Mouse (Mus musculus): Measurements from ENCODE around the gene Traf2. TPM values are rescaled to one million over a fixed set of nuclear protein-coding genes. Genes with fewer than 3 reads are reported as not detected.

Traf2 gene
- polyA plus RNA-seq, 1 experiment = 15.5 TPM

DNA sequence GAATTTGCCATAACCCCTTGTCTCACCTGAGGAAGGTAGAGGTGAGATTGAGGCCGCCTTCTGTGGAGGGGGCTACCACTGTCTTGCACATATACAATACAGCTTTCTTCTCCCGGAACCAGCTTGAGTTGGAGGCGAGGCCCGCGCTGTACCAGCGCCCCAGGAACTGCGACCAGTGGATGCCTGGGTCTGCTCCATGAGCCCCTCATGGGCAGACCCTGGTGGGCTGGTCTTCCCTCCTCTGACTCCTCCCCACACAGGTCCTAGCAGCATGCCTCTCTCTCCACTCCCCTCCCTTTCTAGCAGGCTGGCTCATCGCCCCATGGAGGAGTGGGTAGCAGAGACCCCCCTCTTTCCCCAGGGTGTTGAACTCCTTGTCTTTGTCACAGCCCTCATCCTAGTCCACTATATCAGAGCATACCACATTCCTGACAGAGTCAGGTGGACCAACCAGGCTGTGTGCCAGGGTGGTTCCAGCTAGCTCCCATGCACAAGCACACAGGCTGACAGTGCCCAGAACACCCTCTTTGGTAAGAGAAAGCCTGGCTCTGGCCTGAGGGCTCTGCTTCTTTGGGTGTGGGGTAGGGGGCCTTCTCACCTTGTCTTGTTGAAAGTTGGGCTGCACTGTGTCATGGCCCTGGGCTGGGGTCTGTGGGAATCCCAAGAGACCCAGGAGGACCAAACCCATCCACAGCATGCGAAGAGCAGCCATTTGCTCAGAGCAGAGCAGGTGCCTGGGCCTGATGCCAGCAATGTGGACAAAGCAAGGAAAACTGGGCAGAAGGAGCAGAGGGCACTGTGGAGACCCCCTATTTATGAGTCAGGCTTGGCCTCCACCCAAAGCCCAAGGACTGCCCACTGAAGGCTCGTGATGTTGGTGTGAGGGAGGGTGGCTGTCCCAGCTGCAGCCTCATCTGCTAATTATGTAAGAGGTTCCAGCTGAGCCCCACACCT, 77.5 kb downstream of the Traf2 start:
- no peak overlapping the region for H3K27ac ChIP-seq (ENCODE audit: insufficient read depth, low read depth, low read length)
- H3K4me1 ChIP-seq (ENCODE audit: control insufficient read depth, insufficient read depth, low read length) = peaks cover 5% of the 10 kb centered on the region; the same call in 1 of the 2 replicates
- no peak overlapping the region for H3K4me3 ChIP-seq (ENCODE audit: insufficient read depth, low read length)
- TF ChIP-seq POLR2A (IDR thresholded peaks at IDR 0.05; ENCODE audit: borderline replicate concordance, low read depth, low read length) (no peak), CTCF (IDR thresholded peaks at IDR 0.05; ENCODE audit: low read depth, low read length) (no peak)

Other genes starting within 250 kb of the Traf2 start
- 0.79 TPM in 1 of 2 replicates, not detected in the other for gene Grin1, start 227.8 kb downstream of the Traf2 start, polyA plus RNA-seq (2012; ENCODE audit: insufficient read depth, insufficient read length, missing spikeins)
- gene Man1b1, start 214.6 kb downstream of the Traf2 start, polyA plus RNA-seq (2012; ENCODE audit: insufficient read depth, insufficient read length, missing spikeins) = 36.1 and 43.5 TPM in 2 replicates
- gene Dpp7, start 190.6 kb downstream of the Traf2 start, polyA plus RNA-seq (2012; ENCODE audit: insufficient read depth, insufficient read length, missing spikeins) = 93.4 and 99.0 TPM in 2 replicates
- 175 and 203 TPM in 2 replicates for gene Uap1l1, start 181.3 kb downstream of the Traf2 start, polyA plus RNA-seq (2012; ENCODE audit: insufficient read depth, insufficient read length, missing spikeins)
- 7.2 and 8.0 TPM in 2 replicates for gene Sapcd2, start 174.6 kb downstream of the Traf2 start, polyA plus RNA-seq (2012; ENCODE audit: insufficient read depth, insufficient read length, missing spikeins)
- gene Entpd2, start 151.1 kb downstream of the Traf2 start, polyA plus RNA-seq (2012; ENCODE audit: insufficient read depth, insufficient read length, missing spikeins) = not detected in 2 replicates
- gene Npdc1, start 147.6 kb downstream of the Traf2 start, polyA plus RNA-seq (2012; ENCODE audit: insufficient read depth, insufficient read length, missing spikeins) = 5.0 and 6.6 TPM in 2 replicates
- gene Fut7, start 123.7 kb downstream of the Traf2 start, polyA plus RNA-seq (2012; ENCODE audit: insufficient read depth, insufficient read length, missing spikeins) = 9.5 and 9.6 TPM in 2 replicates
- 14.9 and 16.4 TPM in 2 replicates for gene Abca2, start 118.2 kb downstream of the Traf2 start, polyA plus RNA-seq (2012; ENCODE audit: insufficient read depth, insufficient read length, missing spikeins)
- gene Clic3, start 90.1 kb downstream of the Traf2 start, polyA plus RNA-seq (2012; ENCODE audit: insufficient read depth, insufficient read length, missing spikeins) = not detected in 2 replicates
- 22.4 and 26.2 TPM in 2 replicates for gene Paxx, start 85.8 kb downstream of the Traf2 start, polyA plus RNA-seq (2012; ENCODE audit: insufficient read depth, insufficient read length, missing spikeins)
- not detected in 2 replicates for gene Ptgds, start 76.9 kb downstream of the Traf2 start, polyA plus RNA-seq (2012; ENCODE audit: insufficient read depth, insufficient read length, missing spikeins)
- gene Lcn12, start 53.0 kb downstream of the Traf2 start, polyA plus RNA-seq (2012; ENCODE audit: insufficient read depth, insufficient read length, missing spikeins) = not detected in 2 replicates
- gene Fbxw5, start 46.2 kb downstream of the Traf2 start, polyA plus RNA-seq (2012; ENCODE audit: insufficient read depth, insufficient read length, missing spikeins) = 35.0 and 35.4 TPM in 2 replicates
- gene C8g, start 45.2 kb downstream of the Traf2 start, polyA plus RNA-seq (2012; ENCODE audit: insufficient read depth, insufficient read length, missing spikeins) = 1.8 TPM in 1 of 2 replicates, not detected in the other
- 142 and 160 TPM in 2 replicates for gene Edf1, start 10.9 kb upstream of the Traf2 start, polyA plus RNA-seq (2012; ENCODE audit: insufficient read depth, insufficient read length, missing spikeins)
- 0.60 and 1.3 TPM in 2 replicates for gene Mamdc4, start 27.9 kb upstream of the Traf2 start, polyA plus RNA-seq (2012; ENCODE audit: insufficient read depth, insufficient read length, missing spikeins)
- gene Phpt1, start 28.3 kb upstream of the Traf2 start, polyA plus RNA-seq (2012; ENCODE audit: insufficient read depth, insufficient read length, missing spikeins) = 20.0 and 23.0 TPM in 2 replicates
- gene Ajm1, start 34.8 kb upstream of the Traf2 start, polyA plus RNA-seq (2012; ENCODE audit: insufficient read depth, insufficient read length, missing spikeins) = 0.11 and 0.21 TPM in 2 replicates
- 76.0 and 76.9 TPM in 2 replicates for gene Rabl6, start 61.6 kb upstream of the Traf2 start, polyA plus RNA-seq (2012; ENCODE audit: insufficient read depth, insufficient read length, missing spikeins)
- gene Ccdc183, start 70.7 kb upstream of the Traf2 start, polyA plus RNA-seq (2012; ENCODE audit: insufficient read depth, insufficient read length, missing spikeins) = not detected in 2 replicates
- gene Tmem141, start 75.1 kb upstream of the Traf2 start, polyA plus RNA-seq (2012; ENCODE audit: insufficient read depth, insufficient read length, missing spikeins) = 51.6 and 54.3 TPM in 2 replicates
- gene Fcna, start 81.1 kb upstream of the Traf2 start, polyA plus RNA-seq (2012; ENCODE audit: insufficient read depth, insufficient read length, missing spikeins) = 18.6 and 21.5 TPM in 2 replicates
- gene Lcn8, start 106.2 kb upstream of the Traf2 start, polyA plus RNA-seq (2012; ENCODE audit: insufficient read depth, insufficient read length, missing spikeins) = not detected in 2 replicates
- not detected in 2 replicates for gene Lcn5, start 111.0 kb upstream of the Traf2 start, polyA plus RNA-seq (2012; ENCODE audit: insufficient read depth, insufficient read length, missing spikeins)
- gene Lcn6, start 129.8 kb upstream of the Traf2 start, polyA plus RNA-seq (2012; ENCODE audit: insufficient read depth, insufficient read length, missing spikeins) = not detected in 2 replicates
- not detected in 2 replicates for gene Lcn10, start 135.8 kb upstream of the Traf2 start, polyA plus RNA-seq (2012; ENCODE audit: insufficient read depth, insufficient read length, missing spikeins)
- gene Obp2a, start 153.1 kb upstream of the Traf2 start, polyA plus RNA-seq (2012; ENCODE audit: insufficient read depth, insufficient read length, missing spikeins) = not detected in 2 replicates
- 29.8 and 34.7 TPM in 2 replicates for gene Bmyc, start 159.8 kb upstream of the Traf2 start, polyA plus RNA-seq (2012; ENCODE audit: insufficient read depth, insufficient read length, missing spikeins)
- not detected in 2 replicates for gene Obp2b, start 190.1 kb upstream of the Traf2 start, polyA plus RNA-seq (2012; ENCODE audit: insufficient read depth, insufficient read length, missing spikeins)
- gene Lcn3, start 218.6 kb upstream of the Traf2 start, polyA plus RNA-seq (2012; ENCODE audit: insufficient read depth, insufficient read length, missing spikeins) = not detected in 2 replicates
- gene Lcn11, start 230.1 kb upstream of the Traf2 start, polyA plus RNA-seq (2012; ENCODE audit: insufficient read depth, insufficient read length, missing spikeins) = not detected in 2 replicates
- not detected in 2 replicates for gene Gm13539, start 235.3 kb upstream of the Traf2 start, polyA plus RNA-seq (2012; ENCODE audit: insufficient read depth, insufficient read length, missing spikeins)